Mouse (Mus musculus) cerebellum, postnatal 25 days (tissue): ENCODE results near the gene Nalcn.
A peak's percentile ranks its signal among the peaks of the same experiment; 100 is the strongest.
"Not testable (repeated sequence)": the region's sequence is repeated elsewhere in the genome, so short reads cannot be mapped to it uniquely, and the experiment has no call there.

Experiments
- DNase-seq, 2 experiments: peaks; one replicate each; pipeline ENCODE4 v3.0.0; 2021; ENCODE audit warnings: mixed read lengths in 2 of 2

The Nalcn gene

GRCm38 (mm10) chr14:123626501-123627179, at the start of gene Nalcn:
TSS of gene Nalcn (minus strand) at chr14:123627144.
- DNase-seq = peak; percentile 78 to 85

- not testable (repeated sequence) for DNase-seq
Observed at GRCm38 (mm10) chr14:123671076-123671475, 44.1 kb upstream of the Nalcn start.

GRCm38 (mm10) chr14:123664451-123664850, 37.5 kb upstream of the Nalcn start:
- DNase-seq = no peak

- DNase-seq = no peak
Observed at GRCm38 (mm10) chr14:123663206-123663605, 36.3 kb upstream of the Nalcn start.

GRCm38 (mm10) chr14:123662386-123662785, 35.4 kb upstream of the Nalcn start:
- DNase-seq = no peak

GRCm38 (mm10) chr14:123661091-123661491, 34.1 kb upstream of the Nalcn start:
- peak; percentile 53 to 68 for DNase-seq

- peak; percentile 41 to 61 for DNase-seq
Observed at GRCm38 (mm10) chr14:123659921-123660385, 33.0 kb upstream of the Nalcn start, which contains the start of gene Itgbl1. TSS of gene Itgbl1 (plus strand) at chr14:123659971.

- no peak for DNase-seq
Observed at GRCm38 (mm10) chr14:123627180-123627562, 227 bp upstream of the Nalcn start.

GRCm38 (mm10) chr14:123622969-123623368, 4.0 kb downstream of the Nalcn start:
- peak in 1 of 2 experiments; percentile 8 for DNase-seq

GRCm38 (mm10) chr14:123595265-123595664, 31.7 kb downstream of the Nalcn start:
- DNase-seq = no peak

GRCm38 (mm10) chr14:123587412-123587811, 39.5 kb downstream of the Nalcn start:
- no peak for DNase-seq

GRCm38 (mm10) chr14:123582433-123582832, 44.5 kb downstream of the Nalcn start:
- DNase-seq = no peak

GRCm38 (mm10) chr14:123575356-123575755, 51.6 kb downstream of the Nalcn start:
- no peak for DNase-seq

- DNase-seq = no peak
Observed at GRCm38 (mm10) chr14:123574936-123575335, 52.0 kb downstream of the Nalcn start.

- no peak for DNase-seq
Observed at GRCm38 (mm10) chr14:123566599-123566998, 60.3 kb downstream of the Nalcn start.

GRCm38 (mm10) chr14:123555533-123555932, 71.4 kb downstream of the Nalcn start:
- no peak for DNase-seq

GRCm38 (mm10) chr14:123554936-123555335, 72.0 kb downstream of the Nalcn start:
- DNase-seq = no peak

GRCm38 (mm10) chr14:123542362-123542761, 84.6 kb downstream of the Nalcn start:
- no peak for DNase-seq

GRCm38 (mm10) chr14:123535636-123536035, 91.3 kb downstream of the Nalcn start:
- DNase-seq = peak; percentile 23 to 28

GRCm38 (mm10) chr14:123533000-123533399, 93.9 kb downstream of the Nalcn start:
- DNase-seq = no peak

- peak in 1 of 2 experiments; percentile 9 for DNase-seq
Observed at GRCm38 (mm10) chr14:123531271-123531670, 95.7 kb downstream of the Nalcn start.

- DNase-seq = no peak
Observed at GRCm38 (mm10) chr14:123529143-123529542, 97.8 kb downstream of the Nalcn start.

GRCm38 (mm10) chr14:123513376-123514141, 113.4 kb downstream of the Nalcn start:
- no peak for DNase-seq

- DNase-seq = no peak
Observed at GRCm38 (mm10) chr14:123512923-123513322, 114.0 kb downstream of the Nalcn start.
